Mouse (Mus musculus): ENCODE data around the gene Etfbkmt.

- TF ChIP-seq CTCF (IDR thresholded peaks at IDR 0.05) (no peak), EP300 (IDR thresholded peaks at IDR 0.05) (no peak)
Measured at GRCm38 (mm10) chr6:149108909-149109308, 30.7 kb upstream of the Etfbkmt start.
